Mouse (Mus musculus) heart, postnatal 0 days (tissue): ENCODE measurements around the gene Mapk9. TPM values are rescaled to one million over a fixed set of nuclear protein-coding genes. Genes with fewer than 3 reads are reported as not detected.

ENCODE experiments used
- ATAC-seq: fragments of 200-750 bp; cut with Nextera tagmentation; 2 replicates; pipeline ENCODE4 v1.8.0; 2017; ENCODE audit warnings: low read depth, moderate number of reproducible peaks, moderate library complexity; ENCODE audit not compliant: insufficient read depth
- DNase-seq: peaks from one replicate; pipeline ENCODE4 v3.0.0-alpha.2; 2016; ENCODE audit warnings: low spot score
- H3K27ac ChIP-seq: fragments of 300-500 bp; sonication (generic); 2 replicates; pipeline ENCODE4 v1.5.1; 2014; ENCODE audit warnings: low read depth, mild to moderate bottlenecking
- H3K27me3 ChIP-seq: fragments of 300-500 bp; sonication (generic); 2 replicates; pipeline ENCODE4 v1.6.1; 2014; ENCODE audit warnings: low read length, mixed read lengths; ENCODE audit not compliant: control insufficient read depth, insufficient read depth
- H3K36me3 ChIP-seq: fragments of 300-500 bp; sonication (generic); replicated peaks from 2 replicates; pipeline ENCODE4 v1.6.1; 2014; ENCODE audit warnings: low read length, mixed read lengths; ENCODE audit not compliant: control insufficient read depth, insufficient read depth
- H3K4me1 ChIP-seq: fragments of 300-500 bp; sonication (generic); 2 replicates; pipeline ENCODE4 v1.6.1; 2014; ENCODE audit warnings: antibody characterized with exemption; ENCODE audit not compliant: control insufficient read depth, insufficient read depth
- H3K4me2 ChIP-seq: fragments of 300-500 bp; sonication (generic); 2 replicates; pipeline ENCODE4 v1.6.1; 2014; ENCODE audit warnings: low read depth, mild to moderate bottlenecking, low read length, moderate library complexity
- H3K4me3 ChIP-seq: fragments of 300-500 bp; sonication (generic); 2 replicates; pipeline ENCODE4 v1.5.1; 2014; ENCODE audit warnings: low read depth, low read length
- H3K9ac ChIP-seq: fragments of 300-500 bp; sonication (generic); replicated peaks from 2 replicates; pipeline ENCODE4 v1.6.1; 2014; ENCODE audit warnings: low read depth, low read length, mixed read lengths
- H3K9me3 ChIP-seq: fragments of 300-500 bp; sonication (generic); replicated peaks from 2 replicates; pipeline ENCODE4 v1.6.1; 2016; ENCODE audit warnings: low read length; ENCODE audit not compliant: control insufficient read depth
- CTCF ChIP-seq: IDR thresholded peaks from 2 replicates; pipeline ENCODE4 v1.5.1; 2016; ENCODE audit warnings: antibody characterized with exemption, control low read depth, low read depth
- EP300 ChIP-seq: IDR thresholded peaks from 2 replicates; pipeline ENCODE4 v1.6.1; 2016; ENCODE audit warnings: antibody characterized with exemption, low read depth
- WGBS: fragments of 180-500 bp; shearing (Covaris S2); extraction: QIAGEN DNeasy Blood & Tissue Kit; methylation state at CpG from one replicate; pipeline ENCODE4 v1.1.7; 2014; 5-methylcytosine and 5-hydroxymethylcytosine counted together
- polyA plus RNA-seq: library from polyadenylated mRNA; unstranded; fragments of >200 nt; fragmentation: Nextera tagmentation; extraction: Ambion mirVana; gene quantifications from 2 replicates; pipeline ENCODE4 v1.2.1, GENCODE M21; 2015
- total RNA-seq: library from RNA; depleted of rRNA; stranded (reverse); fragments of >200 nt; gene quantifications from 2 replicates; pipeline ENCODE4 v1.2.3, GENCODE M21; 2014; ENCODE audit warnings: low replicate concordance

Mapk9 gene
- total and polyA plus RNA-seq, 2 experiments from 2014 or later: 25.4 to 37.2 TPM

DNA sequence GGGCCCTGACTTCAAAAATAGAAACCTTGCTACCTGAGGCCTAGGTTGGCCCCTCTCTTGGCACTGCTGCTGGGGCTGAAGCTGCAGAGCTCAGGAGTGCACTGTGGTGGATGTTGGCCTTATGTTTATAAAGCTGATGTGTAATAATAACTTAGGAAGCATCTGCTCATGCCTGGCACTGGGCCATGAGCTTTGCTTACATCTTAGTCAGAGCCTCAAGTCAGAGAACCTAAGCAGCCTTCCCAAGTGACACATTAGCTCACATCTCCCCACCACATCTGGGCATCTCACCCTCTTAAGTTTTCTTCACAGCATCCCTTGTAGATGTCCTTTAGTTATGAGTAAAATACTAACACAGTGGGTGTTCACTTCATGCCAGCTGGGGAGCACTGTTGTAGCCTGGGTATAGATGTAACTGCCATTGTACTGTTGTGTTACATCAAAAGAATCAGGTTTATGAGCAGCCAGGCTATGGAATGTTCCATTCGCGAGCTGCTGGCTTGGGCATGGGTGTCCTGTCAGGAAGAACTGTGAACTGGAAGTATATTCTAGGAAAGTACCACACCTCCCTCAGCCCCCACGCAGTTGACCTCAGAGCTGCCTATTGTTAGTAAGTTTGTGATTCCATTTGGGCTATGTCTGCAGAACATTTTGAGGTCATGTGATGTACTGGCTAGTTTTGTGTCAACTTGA is 33.5 kb downstream of the Mapk9 start:
- H3K27ac ChIP-seq: no peak overlapping the region
- ATAC-seq (no peak), DNase-seq (no peak)
- peaks cover 21% of the 10 kb centered on the region for H3K4me1 ChIP-seq
- H3K4me2 ChIP-seq: no peak overlapping the region
- H3K36me3 ChIP-seq: peaks cover 64% of the 10 kb centered on the region
- WGBS: 62% methylated on average over 3 of the region's 3 CpGs
- no peak overlapping the region for H3K9ac ChIP-seq
- no peaks in the 10 kb centered on the region for H3K27me3 ChIP-seq
- H3K9me3 ChIP-seq: no peaks in the 10 kb centered on the region
- TF ChIP-seq EP300 (no peak), CTCF (no peak)
- H3K4me3 ChIP-seq: no peak overlapping the region

DNA sequence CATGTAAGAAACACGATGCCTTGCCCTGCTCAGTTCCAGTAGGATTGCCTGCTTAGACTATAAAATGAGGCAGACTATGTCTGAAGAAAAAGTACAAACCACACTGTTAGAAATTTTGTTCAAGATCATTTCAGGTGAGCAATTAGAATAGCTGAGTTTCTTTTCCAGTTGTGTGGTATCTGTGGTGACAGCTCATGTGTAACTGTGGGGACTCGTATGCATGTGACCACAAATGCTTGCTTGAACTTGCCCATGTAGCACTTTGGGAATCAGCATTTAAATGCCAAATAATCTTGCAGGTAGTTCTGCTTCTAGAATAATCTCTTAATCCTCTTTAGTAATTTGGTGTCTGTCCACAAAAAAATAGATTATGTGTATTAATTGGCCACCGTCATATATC is 36.8 kb downstream of the Mapk9 start:
- H3K4me3 ChIP-seq: no peak overlapping the region
- TF ChIP-seq CTCF (no peak), EP300 (no peak)
- H3K9ac ChIP-seq: no peak overlapping the region
- no peaks in the 10 kb centered on the region for H3K27me3 ChIP-seq
- ATAC-seq (no peak), DNase-seq (no peak)
- WGBS: 90% methylated on average over 3 of the region's 3 CpGs
- no peak overlapping the region for H3K4me2 ChIP-seq
- no peak overlapping the region for H3K27ac ChIP-seq
- H3K9me3 ChIP-seq: no peaks in the 10 kb centered on the region
- peaks cover 2% of the 10 kb centered on the region; the same call in 1 of the 2 replicates for H3K4me1 ChIP-seq
- H3K36me3 ChIP-seq: peaks cover 81% of the 10 kb centered on the region

DNA sequence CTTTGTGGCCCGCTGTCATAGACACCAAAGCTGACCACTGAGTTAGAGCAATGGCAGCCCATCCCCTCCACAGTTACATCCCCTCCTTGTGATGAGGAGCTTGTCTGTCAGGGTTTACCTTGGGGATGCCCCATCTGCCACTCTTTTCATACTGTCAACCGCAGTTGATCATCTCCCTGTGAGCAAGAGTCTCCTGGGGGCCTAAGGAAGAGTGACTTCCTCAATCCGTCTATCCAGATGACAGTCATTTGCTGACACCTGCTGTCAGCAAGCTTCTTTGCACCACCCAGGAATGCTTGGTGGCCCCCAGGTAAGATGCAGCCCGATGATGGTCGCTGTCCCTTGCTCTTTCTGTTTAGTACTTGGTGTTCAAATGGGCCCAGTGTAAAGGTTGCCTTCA is 41.9 kb downstream of the Mapk9 start:
- Histone ChIP-seq H3K27me3 (no peaks in the 10 kb centered on the region), H3K4me3 (no peak overlapping the region), H3K9ac (no peak overlapping the region), H3K36me3 (peaks cover 55% of the 10 kb centered on the region), H3K27ac (no peak overlapping the region), H3K4me1 (no peaks in the 10 kb centered on the region), H3K9me3 (no peaks in the 10 kb centered on the region), H3K4me2 (no peak overlapping the region)
- ATAC-seq: no peak
- WGBS: 73% methylated on average over 5 of the region's 5 CpGs
- no peak for DNase-seq
- TF ChIP-seq CTCF (no peak), EP300 (no peak)

DNA sequence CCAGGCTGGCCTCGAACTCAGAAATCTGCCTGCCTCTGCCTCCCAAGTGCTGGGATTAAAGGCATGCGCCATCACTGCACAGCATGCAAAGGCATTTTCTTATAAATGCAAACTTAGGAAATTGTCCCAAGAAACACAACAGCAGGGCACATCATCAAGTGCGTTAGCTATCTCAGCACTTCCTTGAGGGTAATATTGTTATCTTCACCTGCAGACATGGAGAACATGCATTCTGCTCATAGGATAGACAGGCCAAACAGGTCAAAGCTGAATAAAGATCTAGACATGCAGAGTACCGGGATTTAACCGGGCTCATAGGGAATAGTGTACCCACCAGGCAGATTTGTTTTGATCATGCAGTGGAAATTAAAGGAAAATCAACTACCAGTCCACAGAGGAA is 45.4 kb downstream of the Mapk9 start:
- DNase-seq: no peak
- 82% methylated on average over 5 of the region's 5 CpGs for WGBS
- no peaks in the 10 kb centered on the region for H3K27me3 ChIP-seq
- H3K4me2 ChIP-seq: no peak overlapping the region
- no peaks in the 10 kb centered on the region for H3K9me3 ChIP-seq
- peaks cover 24% of the 10 kb centered on the region for H3K36me3 ChIP-seq
- ATAC-seq: no peak
- no peak for TF ChIP-seq CTCF
- TF ChIP-seq EP300: no peak
- H3K9ac ChIP-seq: no peak overlapping the region
- no peaks in the 10 kb centered on the region for H3K4me1 ChIP-seq
- no peak overlapping the region for H3K27ac ChIP-seq
- no peak overlapping the region for H3K4me3 ChIP-seq

DNA sequence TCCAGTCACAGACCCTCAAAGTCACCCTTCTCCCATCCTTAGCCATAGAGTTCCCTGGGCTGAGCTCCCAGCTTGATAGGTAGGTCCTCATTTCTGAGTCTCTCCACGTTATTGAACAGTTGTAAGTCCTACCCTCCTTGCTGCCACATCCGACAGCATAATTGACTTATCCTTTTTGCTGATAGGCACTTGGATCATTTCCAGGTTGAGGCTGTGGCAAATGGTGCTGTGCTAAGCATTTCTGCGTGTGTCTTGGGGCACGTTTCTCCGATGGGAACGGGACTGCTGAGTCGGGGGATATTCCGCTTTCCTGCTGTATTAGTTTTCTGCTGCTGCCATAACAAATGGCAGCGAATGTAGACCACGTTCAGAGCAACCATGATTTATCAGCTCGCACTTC is 47.3 kb downstream of the Mapk9 start:
- H3K36me3 ChIP-seq: peaks cover 10% of the 10 kb centered on the region; the same call in 1 of the 2 replicates
- 0 out of 2 replicates have a peak, but pooled peaks cover 4% of the 10 kb centered on the region for H3K9me3 ChIP-seq
- H3K27ac ChIP-seq: no peak overlapping the region
- no peak for DNase-seq
- 0 out of 2 replicates have a peak, but pooled peaks cover under 1% of the 10 kb centered on the region for H3K27me3 ChIP-seq
- ATAC-seq: no peak
- H3K9ac ChIP-seq: no peak overlapping the region
- H3K4me3 ChIP-seq: no peak overlapping the region
- TF ChIP-seq CTCF (no peak), EP300 (no peak)
- 53% methylated on average over 11 of the region's 11 CpGs for WGBS
- no peak overlapping the region for H3K4me2 ChIP-seq
- no peaks in the 10 kb centered on the region for H3K4me1 ChIP-seq

GRCm38 (mm10) chr11:49895966-49896590 is 49.5 kb downstream of the Mapk9 start:
- Histone ChIP-seq H3K4me2 (no peak overlapping the region), H3K27me3 (peaks cover 22% of the 10 kb centered on the region), H3K36me3 (no peaks in the 10 kb centered on the region), H3K4me1 (no peaks in the 10 kb centered on the region), H3K4me3 (no peak overlapping the region), H3K9me3 (0 out of 2 replicates have a peak, but pooled peaks cover 4% of the 10 kb centered on the region), H3K9ac (no peak overlapping the region), H3K27ac (no peak overlapping the region)
- DNase-seq: no peak
- TF ChIP-seq EP300 (no peak), CTCF (no peak)
- ATAC-seq: no peak
- WGBS: 41% methylated on average over 6 of the region's 6 CpGs
